Mouse (Mus musculus): ENCODE data around the gene Gm12394.
"Not testable (repeated sequence)": the region's sequence is repeated elsewhere in the genome, so short reads cannot be mapped to it uniquely, and the experiment has no call there.

Gm12394 gene

DNA sequence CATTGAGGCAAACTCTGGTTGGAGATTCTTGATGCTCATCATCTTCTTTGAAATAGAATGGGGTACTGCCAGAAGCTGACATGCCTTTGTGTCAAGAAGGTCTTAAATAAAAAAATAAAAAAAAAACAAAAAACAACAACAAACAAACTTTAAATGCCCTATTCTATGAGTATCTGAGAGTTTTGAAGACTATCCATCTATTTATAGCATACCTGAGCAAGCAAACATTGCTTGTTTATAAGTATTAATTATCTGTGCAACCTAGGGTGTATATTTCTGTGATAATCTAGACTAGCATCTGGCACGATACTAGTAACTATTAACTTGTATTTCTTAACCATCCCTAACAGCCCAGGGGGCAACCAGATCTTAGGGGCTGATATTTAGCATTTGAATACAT lies at the start of gene Gm12394:
Gm12394 (minus strand) TSS at position 101 of the 400 bp plus-strand sequence.
- DNase-seq (ENCODE audit: low spot score in 2 of 2), result not testable (repeated sequence)

- DNase-seq (ENCODE audit: low spot score in 2 of 2), result no peak
Measured at GRCm38 (mm10) chr4:42904966-42905365, 48.4 kb upstream of the Gm12394 start.

GRCm38 (mm10) chr4:42904523-42904922 lies 48.0 kb upstream of the Gm12394 start:
- no peak for DNase-seq (ENCODE audit: low spot score in 2 of 2)

DNA sequence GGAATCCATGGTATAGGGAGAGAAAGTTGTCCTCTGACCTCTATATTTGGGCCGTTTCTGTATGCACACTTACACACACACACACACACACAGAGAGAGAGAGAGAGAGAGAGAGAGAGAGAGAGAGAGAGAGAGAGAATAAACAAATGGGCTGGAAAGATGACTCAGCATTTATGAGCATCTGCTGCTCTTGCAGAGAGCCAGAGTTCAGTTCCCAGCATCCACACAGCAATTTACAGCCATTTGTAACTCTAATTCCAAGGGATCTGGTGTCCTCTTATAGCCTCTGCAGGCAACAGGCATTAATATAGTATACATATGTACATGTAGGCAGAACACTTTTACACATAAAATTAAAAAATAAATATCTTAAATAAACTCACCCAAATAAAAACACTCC lies 47.4 kb upstream of the Gm12394 start:
- DNase-seq (ENCODE audit: low spot score in 2 of 2), result no peak

DNA sequence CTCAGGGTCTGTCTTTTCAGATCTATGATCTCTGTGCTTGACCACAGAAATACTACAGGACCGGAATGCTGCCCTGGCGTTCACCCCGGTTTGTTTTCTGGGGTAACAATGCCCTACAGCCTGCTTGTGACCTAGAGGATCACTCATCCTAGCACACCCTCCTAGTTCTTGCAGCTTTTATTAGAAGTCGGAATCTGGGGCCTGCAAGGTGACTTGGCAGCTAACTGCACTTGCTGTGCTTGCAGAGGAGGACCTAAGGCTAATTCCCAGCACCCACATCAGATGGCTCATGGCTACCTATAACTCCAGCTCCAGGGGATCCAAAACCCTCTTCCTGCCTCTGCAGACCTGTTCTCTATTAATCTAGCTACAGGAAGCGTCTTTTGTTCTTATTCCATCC lies 46.2 kb upstream of the Gm12394 start:
- no peak for DNase-seq (ENCODE audit: low spot score in 2 of 2)

DNA sequence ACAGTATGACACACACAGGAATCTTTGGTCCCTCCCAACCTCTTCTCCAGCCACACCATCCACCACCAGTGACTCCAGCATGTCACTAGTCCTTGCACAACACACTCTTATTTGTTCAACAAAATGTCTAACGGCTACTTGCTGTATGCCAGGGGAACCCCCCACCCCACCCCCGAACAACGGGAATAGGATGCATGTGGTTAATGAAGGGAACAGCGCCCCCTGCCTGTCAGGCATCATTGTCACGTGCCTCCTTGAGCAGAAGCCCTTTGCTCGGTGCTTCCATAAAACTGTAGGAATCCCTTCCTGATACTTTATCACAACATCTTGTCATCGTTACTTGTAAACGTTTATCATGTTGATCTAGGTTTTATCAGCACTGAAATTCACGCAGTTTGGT lies 45.6 kb upstream of the Gm12394 start:
- DNase-seq (ENCODE audit: low spot score in 2 of 2), result peak in 1 of 2 experiments; percentile 75

GRCm38 (mm10) chr4:42900878-42901277 lies 44.3 kb upstream of the Gm12394 start:
- no peak for DNase-seq (ENCODE audit: low spot score in 2 of 2)

GRCm38 (mm10) chr4:42898914-42899313 lies 42.3 kb upstream of the Gm12394 start:
- no peak for DNase-seq (ENCODE audit: low spot score in 2 of 2)

DNA sequence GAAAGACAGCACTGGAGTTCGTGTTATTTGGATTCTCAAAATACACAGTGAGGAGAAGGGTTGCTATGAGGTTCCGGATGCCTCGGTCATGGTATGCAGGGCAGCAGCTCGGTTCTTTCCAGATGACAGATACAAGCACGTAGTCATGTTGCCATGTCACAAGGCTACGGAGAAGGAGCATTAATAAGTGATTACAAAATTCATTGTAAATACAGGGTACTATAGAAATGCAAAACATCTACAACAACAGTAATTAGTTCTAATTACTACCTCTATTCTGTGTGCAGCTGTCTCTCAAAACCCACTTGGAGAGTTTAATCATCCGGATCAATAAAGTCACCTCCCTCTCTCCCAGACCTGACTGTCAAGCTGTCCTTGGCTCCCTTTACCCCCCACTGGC lies 38.5 kb upstream of the Gm12394 start:
- DNase-seq (ENCODE audit: low spot score in 2 of 2), result no peak

- no peak for DNase-seq (ENCODE audit: low spot score in 2 of 2)
Measured at GRCm38 (mm10) chr4:42891176-42891575, 34.6 kb upstream of the Gm12394 start.

DNA sequence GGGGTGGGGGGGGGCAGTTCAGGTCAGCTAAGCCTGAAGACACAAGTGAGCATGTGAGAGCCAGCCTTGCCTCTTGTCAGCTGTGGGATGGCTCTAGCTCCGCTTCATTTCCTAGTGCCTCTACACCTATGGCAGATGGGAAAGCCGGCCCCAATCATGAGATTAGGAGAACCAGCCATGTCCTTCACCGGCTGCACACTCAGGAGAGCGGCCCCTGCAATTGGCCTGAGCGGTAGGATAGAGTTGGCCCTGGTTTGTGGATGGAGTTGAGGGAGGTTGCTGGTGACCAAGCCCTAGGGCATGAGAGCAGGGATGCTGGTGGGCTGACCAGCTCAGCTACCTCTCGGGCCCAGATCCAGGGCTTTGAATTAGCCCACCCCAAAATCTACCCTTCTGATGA lies 32.2 kb upstream of the Gm12394 start:
- no peak for DNase-seq (ENCODE audit: low spot score in 2 of 2)

GRCm38 (mm10) chr4:42886926-42887325 lies 30.4 kb upstream of the Gm12394 start:
- DNase-seq (ENCODE audit: low spot score in 2 of 2), result no peak

DNA sequence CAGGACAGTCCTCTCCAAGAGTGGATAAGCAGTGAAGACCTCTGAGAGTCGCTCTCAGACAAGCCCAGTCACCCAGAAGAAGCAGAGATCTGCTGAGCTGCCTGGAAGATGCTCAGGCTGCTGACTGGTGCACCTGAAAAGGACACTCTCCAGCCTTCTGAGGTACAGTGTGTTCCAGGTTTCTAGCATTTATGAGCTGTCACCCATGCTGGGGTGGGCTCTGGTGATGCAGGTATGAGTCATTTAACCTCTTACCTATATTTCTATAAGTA lies 24.0 kb upstream of the Gm12394 start:
- peak in 1 of 2 experiments; percentile 33 for DNase-seq (ENCODE audit: low spot score in 2 of 2)

- DNase-seq (ENCODE audit: low spot score in 2 of 2), result peak; percentile 53 to 78
Measured at GRCm38 (mm10) chr4:42879829-42880676, 23.5 kb upstream of the Gm12394 start.

- no peak for DNase-seq (ENCODE audit: low spot score in 2 of 2)
Measured at GRCm38 (mm10) chr4:42877657-42878056, 21.1 kb upstream of the Gm12394 start.

DNA sequence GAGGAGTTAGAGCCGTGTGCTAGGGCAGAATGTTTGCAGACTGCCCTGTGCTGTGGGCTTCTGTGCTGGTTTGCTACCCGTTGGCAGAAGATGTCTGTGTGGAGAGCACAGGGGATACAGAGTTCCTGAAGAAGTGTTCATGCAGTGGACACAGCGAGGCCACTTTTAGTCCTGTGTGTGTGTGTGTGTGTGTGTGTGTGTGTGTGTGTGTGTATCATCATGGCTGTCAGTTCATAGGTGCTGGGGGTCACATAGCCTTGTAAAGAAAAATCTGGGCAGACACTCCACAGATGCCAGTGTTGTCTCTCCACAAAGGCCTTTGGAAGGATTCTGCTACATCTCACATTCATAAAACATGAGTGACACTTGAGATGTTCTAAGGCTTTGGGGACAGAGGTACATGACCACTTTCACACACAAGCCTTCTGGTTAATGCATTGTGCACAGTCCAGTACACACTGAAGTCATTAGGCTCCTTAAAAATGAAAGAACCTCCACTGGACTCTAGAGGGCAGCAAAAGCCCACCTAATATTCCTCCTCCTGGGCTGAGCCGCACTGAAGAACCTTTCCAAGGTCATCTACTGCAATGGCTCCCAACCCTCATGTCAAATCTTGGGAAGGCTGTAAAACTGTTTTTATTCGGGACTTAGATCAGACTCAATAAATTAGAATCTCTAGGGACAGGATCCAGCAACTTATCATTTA lies 20.2 kb upstream of the Gm12394 start:
- peak in 1 of 2 experiments; percentile 66 for DNase-seq (ENCODE audit: low spot score in 2 of 2)

GRCm38 (mm10) chr4:42874134-42874533 lies 17.6 kb upstream of the Gm12394 start, which contains the start of gene Fam205c:
Fam205c (minus strand) TSS chr4:42874234.
- DNase-seq (ENCODE audit: low spot score in 2 of 2), result no peak

- DNase-seq (ENCODE audit: low spot score in 2 of 2), result no peak
Measured at GRCm38 (mm10) chr4:42872746-42873435, 16.3 kb upstream of the Gm12394 start.

DNA sequence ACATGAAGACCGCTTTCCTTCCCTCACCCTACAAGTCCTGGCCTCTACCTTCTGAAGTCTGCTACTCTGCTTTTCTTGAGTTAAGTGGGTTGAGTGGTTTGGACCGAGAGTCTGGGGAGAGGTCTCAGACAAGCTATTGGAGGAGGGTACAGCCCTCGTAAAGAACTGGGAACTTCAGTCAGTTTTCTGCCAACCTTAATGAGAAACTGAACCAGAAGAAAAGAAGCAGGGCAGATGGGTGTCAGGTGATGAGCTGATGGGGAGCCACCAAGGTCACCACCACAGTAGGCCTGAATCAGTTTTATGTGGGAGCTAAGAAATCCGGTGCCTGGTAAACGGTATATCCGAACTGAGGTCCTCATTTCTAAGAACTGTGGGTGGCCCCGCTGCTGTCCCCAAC lies 15.6 kb upstream of the Gm12394 start:
- no peak for DNase-seq (ENCODE audit: low spot score in 2 of 2)

GRCm38 (mm10) chr4:42870748-42871147 lies 14.2 kb upstream of the Gm12394 start:
- no peak for DNase-seq (ENCODE audit: low spot score in 2 of 2)

DNA sequence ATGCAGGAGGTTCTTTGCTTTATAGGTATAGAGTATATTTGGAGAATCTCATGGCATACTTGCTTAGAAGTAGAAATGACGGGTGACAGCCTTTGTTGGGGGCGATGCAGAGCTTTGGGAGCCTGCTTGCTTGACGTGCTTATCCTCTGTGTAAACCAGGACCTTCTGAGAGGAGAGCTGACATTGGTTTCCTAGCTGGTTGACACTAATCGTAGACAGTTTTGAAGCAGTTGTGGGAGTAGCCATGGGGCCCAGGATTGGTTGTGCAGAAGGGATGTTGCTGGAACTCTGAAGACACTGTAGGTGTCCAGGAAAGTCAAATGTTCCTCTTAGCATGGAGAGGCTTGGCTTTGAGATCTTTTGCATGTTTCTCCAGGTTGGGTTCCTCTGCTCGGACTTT lies 11.6 kb upstream of the Gm12394 start:
- DNase-seq (ENCODE audit: low spot score in 2 of 2), result no peak

DNA sequence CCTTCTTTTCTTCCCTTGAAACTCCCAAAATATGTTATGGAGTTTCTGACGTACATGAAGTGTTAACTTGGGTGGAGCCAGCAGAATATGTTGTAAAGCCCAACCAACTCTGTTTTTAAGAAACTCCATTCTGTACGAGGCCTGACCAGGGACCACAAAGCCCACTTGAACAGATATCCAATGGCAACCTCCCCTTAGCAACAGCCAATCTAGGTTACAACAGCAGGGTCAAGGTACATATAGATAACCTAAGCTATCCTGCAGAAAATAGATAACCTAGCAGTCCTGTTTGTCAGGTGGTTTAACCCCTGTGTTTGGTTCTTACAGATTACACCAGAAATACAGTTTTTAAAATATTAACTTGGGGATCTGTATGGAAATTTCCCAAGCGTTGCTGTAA lies 10.8 kb upstream of the Gm12394 start:
- no peak for DNase-seq (ENCODE audit: low spot score in 2 of 2)

GRCm38 (mm10) chr4:42863487-42863886 lies 6.9 kb upstream of the Gm12394 start:
- not testable (repeated sequence) for DNase-seq (ENCODE audit: low spot score in 2 of 2)
